Mouse (Mus musculus): ENCODE measurements around the gene Snai3.

The Snai3 gene

DNA sequence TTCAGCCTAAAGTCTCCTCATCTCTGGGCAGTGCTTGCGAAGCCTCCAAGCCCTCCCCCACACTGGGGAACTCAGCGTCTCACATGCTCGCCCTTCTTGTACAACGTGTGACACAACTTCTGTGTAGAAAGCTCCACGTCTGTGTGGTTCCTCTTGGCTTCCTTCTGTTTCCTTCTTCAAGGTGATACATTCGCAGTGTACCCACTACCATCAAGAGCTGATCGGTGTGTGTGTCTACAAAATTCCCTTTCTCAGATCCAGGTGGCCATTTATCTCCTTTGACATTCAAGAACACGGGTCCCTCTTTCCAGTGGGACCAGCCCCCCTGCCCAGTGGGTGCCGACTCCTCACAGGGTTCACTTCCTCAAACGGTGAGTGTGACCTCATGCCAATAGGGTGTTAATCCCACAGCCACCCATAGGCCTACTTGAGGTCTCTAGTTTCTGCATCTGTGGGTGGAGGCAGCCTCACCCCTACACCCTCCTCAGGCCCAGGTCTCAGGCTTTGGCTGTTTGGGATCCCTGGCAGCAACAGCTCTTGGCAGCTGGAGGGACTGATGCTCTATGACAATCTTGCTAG is 30.4 kb downstream of the Snai3 start:
- no peak for DNase-seq

GRCm38 (mm10) chr8:122428163-122428562 is 32.4 kb downstream of the Snai3 start:
- no peak for DNase-seq

DNA sequence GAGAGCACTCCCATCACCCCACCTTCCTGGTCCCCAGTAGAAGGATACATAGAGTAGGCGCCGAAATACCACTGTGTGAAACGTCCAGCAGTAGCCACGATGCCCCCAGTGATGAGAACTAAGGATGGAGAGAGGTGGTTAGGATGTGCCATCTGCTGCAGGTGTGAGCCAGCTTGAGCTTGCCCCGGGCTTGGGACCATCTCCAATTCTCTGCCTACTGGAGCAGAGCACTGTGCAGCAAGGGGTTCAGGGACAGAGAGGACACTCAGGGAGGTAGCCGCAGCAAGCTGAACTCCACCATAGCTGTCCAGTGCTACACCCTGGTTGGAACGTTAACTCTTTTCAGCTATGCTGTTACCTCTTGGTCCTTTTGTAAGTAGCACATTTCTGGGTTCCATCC is 32.9 kb downstream of the Snai3 start:
- DNase-seq: no peak

- no peak for DNase-seq
Observed at GRCm38 (mm10) chr8:122426145-122426544, 34.4 kb downstream of the Snai3 start.

DNA sequence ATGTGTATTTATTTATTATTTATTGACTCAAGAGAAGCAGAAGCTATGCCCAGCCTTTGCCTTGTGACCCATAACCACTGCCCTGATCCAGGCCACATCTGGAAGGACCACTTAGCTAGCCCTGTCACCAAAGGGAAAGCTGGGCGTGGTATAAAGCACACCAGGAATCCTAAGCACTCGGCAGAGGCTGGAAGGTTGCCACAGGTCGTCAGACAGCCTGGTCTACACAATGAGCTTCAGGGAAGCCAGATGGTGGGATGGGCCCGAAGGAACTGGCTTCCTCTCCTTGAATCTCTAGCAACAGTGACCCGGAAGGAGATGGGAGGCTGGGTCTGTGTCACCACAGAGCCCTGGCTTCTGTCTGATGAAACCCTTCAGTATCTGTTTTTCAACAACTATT is 36.9 kb downstream of the Snai3 start:
- DNase-seq: no peak

GRCm38 (mm10) chr8:122423217-122423616 is 37.3 kb downstream of the Snai3 start:
- DNase-seq: no peak

DNA sequence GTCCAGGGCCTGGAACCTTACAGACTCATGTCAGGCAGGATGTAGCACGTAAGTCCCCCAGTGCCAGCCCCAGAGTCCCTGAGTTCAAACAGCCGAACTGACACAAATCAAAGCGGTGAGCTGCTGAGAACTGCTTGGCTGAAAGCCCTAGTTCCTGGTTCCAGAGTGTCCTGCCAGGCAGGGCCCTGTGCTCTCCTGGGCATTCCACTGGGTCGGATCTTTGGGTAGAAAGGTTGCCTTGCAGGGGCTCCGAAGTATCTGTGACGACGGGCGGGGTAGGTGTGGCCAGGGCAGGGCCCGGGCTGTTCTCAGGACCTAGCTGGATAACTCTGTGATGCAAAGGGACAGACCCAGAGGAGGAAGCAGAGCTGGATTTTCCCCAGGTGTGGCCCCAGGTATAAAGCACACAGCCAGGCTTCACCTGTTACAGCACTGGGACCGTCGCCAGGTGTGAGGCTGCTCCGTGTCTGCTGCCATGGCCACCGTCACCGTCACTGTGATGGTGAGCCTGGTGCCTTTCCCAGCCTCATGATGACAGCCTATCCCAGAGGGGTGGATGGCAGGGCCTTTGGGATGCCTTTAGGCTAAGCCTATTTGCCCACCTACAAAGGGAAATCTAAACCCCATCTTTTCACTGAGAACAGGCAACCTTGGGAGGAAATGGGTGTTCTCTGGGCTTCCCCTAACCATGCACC is 39.0 kb downstream of the Snai3 start, which contains the start of gene Il17c:
TSS of gene Il17c (plus strand) at position 645 of the 695 bp plus-strand sequence.
- DNase-seq: no peak

DNA sequence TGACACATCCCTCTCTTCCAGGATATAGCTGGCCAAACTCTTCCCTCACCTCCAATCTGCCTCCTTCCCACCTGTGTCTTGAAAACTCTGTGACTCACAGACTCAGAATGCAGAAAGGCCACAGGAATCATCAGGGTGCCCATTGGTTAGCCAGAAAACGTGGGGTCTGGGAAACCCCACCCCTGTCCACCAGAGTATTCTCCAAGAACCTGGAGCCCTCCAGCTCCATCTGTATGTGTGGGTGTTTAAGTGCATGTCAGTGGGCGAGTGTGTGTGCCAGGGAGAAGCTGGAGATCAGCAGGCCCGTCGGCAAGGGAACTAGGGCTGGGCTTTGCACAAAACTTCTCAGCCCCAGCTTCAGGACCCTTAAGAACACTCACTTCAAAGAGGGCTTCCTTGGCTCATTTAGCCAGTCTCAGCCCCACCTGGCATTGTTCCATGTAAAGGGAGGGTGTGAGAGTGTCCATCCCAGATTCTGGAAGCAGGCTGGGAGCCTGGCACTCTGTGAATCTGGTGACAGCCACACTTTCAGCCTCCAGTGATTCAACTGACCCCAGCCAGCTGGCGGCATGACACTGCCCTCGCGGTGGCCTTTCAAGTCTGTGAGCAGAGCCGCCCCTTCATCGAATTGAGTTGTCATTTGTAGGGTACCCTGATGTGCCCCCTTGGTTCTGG is 40.5 kb downstream of the Snai3 start:
- DNase-seq: no peak

DNA sequence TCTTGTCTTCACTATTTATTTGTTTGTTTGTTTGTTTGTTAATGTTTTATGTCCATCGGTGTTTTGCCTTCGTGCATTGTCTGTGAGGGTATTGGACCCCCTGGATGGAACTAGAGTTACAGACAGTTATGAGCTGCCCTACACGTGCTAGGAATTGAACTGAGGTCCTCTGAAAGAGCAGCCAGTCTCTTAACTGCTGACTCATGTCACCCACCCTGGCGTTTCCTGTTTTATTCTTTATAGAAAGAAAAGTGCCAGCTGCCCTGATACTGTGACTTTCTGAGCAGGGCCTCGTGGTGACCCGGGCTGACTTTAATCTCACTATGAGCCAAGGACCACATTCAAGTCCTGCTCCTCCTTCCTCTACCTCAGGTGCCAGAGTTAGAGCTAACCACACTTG is 45.0 kb downstream of the Snai3 start:
- DNase-seq: no peak

DNA sequence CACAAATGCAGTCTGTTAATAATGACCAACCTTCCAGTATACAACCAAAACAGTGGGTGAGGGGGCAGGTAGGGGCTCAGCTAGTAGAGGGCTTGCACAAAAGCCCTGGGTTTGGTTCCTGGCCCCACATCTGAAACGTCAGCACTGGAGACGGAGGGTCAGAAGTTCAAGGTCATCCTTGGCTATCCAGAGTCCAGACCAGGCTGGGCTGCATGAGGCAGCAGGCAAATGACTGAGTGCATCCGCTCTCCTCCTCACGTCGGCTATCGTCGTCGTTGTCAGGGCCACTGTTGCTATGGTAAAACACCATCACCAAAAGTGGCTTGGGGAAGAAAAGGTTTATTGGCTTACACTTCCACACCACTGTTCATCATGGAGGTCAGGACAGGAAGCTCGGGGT is 46.2 kb downstream of the Snai3 start:
- DNase-seq: no peak

DNA sequence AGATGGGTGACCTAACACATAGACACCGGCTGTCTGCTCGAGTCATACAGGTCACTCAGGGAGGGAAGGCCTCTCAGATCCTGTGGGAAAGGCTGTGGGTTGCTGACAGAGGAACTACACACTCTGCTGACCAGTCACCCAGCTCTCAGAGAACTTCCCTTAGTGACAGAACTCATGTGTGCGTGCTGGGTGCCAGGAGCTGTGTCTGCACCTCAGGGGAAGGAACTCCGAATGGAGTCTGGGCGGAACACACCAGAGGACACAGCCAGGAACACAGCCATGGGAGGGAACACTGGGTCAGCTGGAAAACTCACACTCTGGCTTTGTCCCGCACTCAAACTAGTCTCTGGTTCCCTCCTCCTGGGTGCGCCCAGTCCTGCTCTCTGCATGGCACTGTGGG is 52.9 kb downstream of the Snai3 start:
- DNase-seq: no peak

- DNase-seq: no peak
Observed at GRCm38 (mm10) chr8:122405146-122405805, 55.3 kb downstream of the Snai3 start.
